In genomic region chrX:23565581-23565980, GRCm38 (mm10) we compare ENCODE assay signal across 7 mouse cellular contexts.
DNase-seq lines count a peak whose midpoint lies in the region; ATAC-seq and TF ChIP-seq lines count a peak whose summit lies in the region.

No protein-coding gene starts in this region.

- no peaks in the 10 kb centered on the region for H3K36me3 ChIP-seq in hindbrain, embryonic 14.5 days (replicated peaks; ENCODE audit: control insufficient read depth, insufficient read depth)
- no peaks in the 10 kb centered on the region for H3K36me3 ChIP-seq in hindbrain, embryonic 16.5 days (ENCODE audit: control insufficient read depth, insufficient read depth, low read length)
- H3K36me3 ChIP-seq in lung, embryonic 14.5 days (ENCODE audit: insufficient read depth) = no peaks in the 10 kb centered on the region

- no peak overlapping the region for H3K27ac ChIP-seq in hindbrain, embryonic 14.5 days
- no peak overlapping the region for H3K27ac ChIP-seq in hindbrain, embryonic 16.5 days (ENCODE audit: low read depth, low read length)
- H3K27ac ChIP-seq in lung, embryonic 14.5 days (ENCODE audit: low read depth) = no peak overlapping the region

- H3K9me3 ChIP-seq in hindbrain, embryonic 14.5 days (ENCODE audit: control insufficient read depth, low read length) = no peaks in the 10 kb centered on the region
- H3K9me3 ChIP-seq in hindbrain, embryonic 16.5 days (ENCODE audit: control insufficient read depth, low read length) = no peaks in the 10 kb centered on the region
- no peaks in the 10 kb centered on the region for H3K9me3 ChIP-seq in lung, embryonic 14.5 days (ENCODE audit: low read depth, low read length)

- WGBS in hindbrain, embryonic 14.5 days = 16% methylated on average over 3 of the region's 3 CpGs
- whole genome bisulfite sequencing in hindbrain, embryonic 16.5 days = 27% methylated on average over 3 of the region's 3 CpGs
- 19% methylated on average over 3 of the region's 3 CpGs for WGBS in lung, embryonic 14.5 days

- no peaks in the 10 kb centered on the region for H3K27me3 ChIP-seq in hindbrain, embryonic 14.5 days (ENCODE audit: control insufficient read depth, insufficient read depth, low read length)
- no peaks in the 10 kb centered on the region for H3K27me3 ChIP-seq in hindbrain, embryonic 16.5 days (replicated peaks; ENCODE audit: control insufficient read depth, insufficient read depth, low read length)
- no peaks in the 10 kb centered on the region for H3K27me3 ChIP-seq in lung, embryonic 14.5 days (ENCODE audit: insufficient read depth, low read length)

- no peak overlapping the region for H3K9ac ChIP-seq in hindbrain, embryonic 14.5 days
- no peak overlapping the region for H3K9ac ChIP-seq in hindbrain, embryonic 16.5 days (ENCODE audit: low read depth, low read length)
- no peak overlapping the region for H3K9ac ChIP-seq in lung, embryonic 14.5 days

- no peaks in the 10 kb centered on the region for H3K4me1 ChIP-seq in hindbrain, embryonic 14.5 days (replicated peaks; ENCODE audit: control insufficient read depth, insufficient read depth, low read length)
- H3K4me1 ChIP-seq in hindbrain, embryonic 16.5 days (ENCODE audit: control insufficient read depth, insufficient read depth, low read depth, low read length) = no peaks in the 10 kb centered on the region
- no peaks in the 10 kb centered on the region for H3K4me1 ChIP-seq in lung, embryonic 14.5 days (ENCODE audit: insufficient read depth)

- H3K4me3 ChIP-seq in hindbrain, embryonic 14.5 days (replicated peaks; ENCODE audit: low read length) = no peak overlapping the region
- H3K4me3 ChIP-seq in hindbrain, embryonic 16.5 days (ENCODE audit: low read length) = no peak overlapping the region
- no peak overlapping the region for H3K4me3 ChIP-seq in lung, embryonic 14.5 days (ENCODE audit: low read depth, low read length)

- TF ChIP-seq CTCF in lung, embryonic 14.5 days (IDR thresholded peaks at IDR 0.05; ENCODE audit: low read depth) = peak; percentile 65

- no peak overlapping the region for H3K4me2 ChIP-seq in hindbrain, embryonic 14.5 days (replicated peaks)
- no peak overlapping the region for H3K4me2 ChIP-seq in hindbrain, embryonic 16.5 days (ENCODE audit: low read length)
- no peak overlapping the region for H3K4me2 ChIP-seq in lung, embryonic 14.5 days

- ATAC-seq in hindbrain, embryonic 14.5 days (ENCODE audit: low FRiP score) = no peak
- ATAC-seq in hindbrain, embryonic 16.5 days = no peak
- ATAC-seq in lung, embryonic 14.5 days (ENCODE audit: insufficient read depth) = no peak
- no peak for ATAC-seq in activated CD4-positive, CD25-positive, alpha-beta regulatory T cell, adult 4 months

- peak; percentile 61 for DNase-seq in hindbrain, embryonic 14.5 days (ENCODE audit: low spot score)
- peak; percentile 2 to 35 for DNase-seq in right cerebral cortex, adult 2 months (ENCODE audit: low spot score in 2 of 2)
- no peak for DNase-seq in right cerebral cortex, postnatal 36 days (ENCODE audit: low spot score in 2 of 2)
- peak; percentile 28 for DNase-seq in adipocyte (ENCODE audit: low spot score)
- DNase-seq in lung, embryonic 14.5 days = peak; percentile 77

Comparison
In these comparisons a context has a peak if more than half of its experiments do, and no peak if none do; other contexts are left out.
1. DNase-seq: peak in hindbrain, embryonic 14.5 days (single experiment), right cerebral cortex, adult 2 months (2 of 2), adipocyte (single experiment) and lung, embryonic 14.5 days (single experiment); none in right cerebral cortex, postnatal 36 days (0 of 2).